In the genomic region with DNA sequence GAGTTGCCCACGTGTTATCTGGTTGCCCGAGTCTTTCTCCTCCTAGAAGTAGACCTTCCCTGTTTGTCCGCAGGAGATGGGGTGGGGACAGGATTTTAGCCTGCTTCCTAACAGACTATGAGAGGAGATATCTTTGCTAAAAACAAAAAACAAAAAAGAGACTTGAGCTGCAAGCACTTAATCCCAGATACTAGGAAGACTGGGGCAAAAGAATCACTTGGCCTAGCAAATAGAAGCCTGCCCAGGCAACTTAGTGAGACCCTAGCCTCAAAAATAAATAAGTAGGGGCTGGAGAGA, we compare ENCODE assay signal across 9 mouse cellular contexts. TPM values are rescaled to one million over a fixed set of nuclear protein-coding genes. Genes with fewer than 3 reads are reported as not detected.
A peak's percentile ranks its signal among the peaks of the same experiment; 100 is the strongest.
DNase-seq lines count a peak whose midpoint lies in the region; ATAC-seq and TF ChIP-seq lines count a peak whose summit lies in the region.
"Had no signal": no experiment of that assay in that cellular context is flagged by ENCODE, and none has a peak within 500 bp of the region (broad histone marks: within the 10 kb centered on the region; RNA-seq: fewer than 3 reads in every experiment).

No protein-coding gene starts in this region.

- no peak overlapping the region for H3K9ac ChIP-seq in kidney, postnatal 0 days (ENCODE audit: low read depth, low read length)
- no peak overlapping the region for H3K9ac ChIP-seq in hindbrain, embryonic 15.5 days
- no peak overlapping the region for H3K9ac ChIP-seq in neural tube, embryonic 12.5 days

- peaks cover 9% of the 10 kb centered on the region for H3K4me1 ChIP-seq in kidney, postnatal 0 days (replicated peaks; ENCODE audit: insufficient read depth, low read length)
- peaks cover 15% of the 10 kb centered on the region for H3K4me1 ChIP-seq in embryonic fibroblast, embryonic 13.5 days (ENCODE audit: control insufficient read depth, insufficient read depth, low read length)
- H3K4me1 ChIP-seq in hindbrain, embryonic 15.5 days (replicated peaks) = peaks cover 31% of the 10 kb centered on the region
- peaks cover 39% of the 10 kb centered on the region for H3K4me1 ChIP-seq in neural tube, embryonic 12.5 days

- H3K4me2 ChIP-seq in kidney, postnatal 0 days (ENCODE audit: low read length) = peak overlapping the region; percentile 53
- H3K4me2 ChIP-seq in hindbrain, embryonic 15.5 days = peak overlapping the region; percentile 47; the same call in 1 of the 2 replicates
- H3K4me2 ChIP-seq in neural tube, embryonic 12.5 days (replicated peaks) = peak overlapping the region; percentile 51

- peak overlapping the region; percentile 78 for H3K27ac ChIP-seq in kidney, postnatal 0 days
- H3K27ac ChIP-seq in embryonic fibroblast, embryonic 13.5 days (ENCODE audit: insufficient read depth, low read length) = peak overlapping the region; percentile 29; the same call in 1 of the 2 replicates
- H3K27ac ChIP-seq in hindbrain, embryonic 15.5 days (replicated peaks) = peak overlapping the region; percentile 65; the same call in 1 of the 2 replicates
- 0 out of 2 replicates have a peak overlapping the region, but pooled peaks have one; percentile 62 for H3K27ac ChIP-seq in neural tube, embryonic 12.5 days

- H3K36me3 ChIP-seq in kidney, postnatal 0 days (ENCODE audit: insufficient read depth, low read length) = no peaks in the 10 kb centered on the region
- H3K36me3 ChIP-seq in hindbrain, embryonic 15.5 days = no peaks in the 10 kb centered on the region
- H3K36me3 ChIP-seq in neural tube, embryonic 12.5 days = no peaks in the 10 kb centered on the region

- no peak overlapping the region; the same call in 1 of the 2 replicates for H3K4me3 ChIP-seq in kidney, postnatal 0 days (replicated peaks; ENCODE audit: low read depth, low read length)
- H3K4me3 ChIP-seq in embryonic fibroblast, embryonic 13.5 days (ENCODE audit: insufficient read depth, low read length) = no peak overlapping the region
- H3K4me3 ChIP-seq in hindbrain, embryonic 15.5 days = no peak overlapping the region
- no peak overlapping the region for H3K4me3 ChIP-seq in neural tube, embryonic 12.5 days

- H3K27me3 ChIP-seq in kidney, postnatal 0 days (ENCODE audit: insufficient read depth, low read length) = no peaks in the 10 kb centered on the region
- H3K27me3 ChIP-seq in hindbrain, embryonic 15.5 days = no peaks in the 10 kb centered on the region
- no peaks in the 10 kb centered on the region; the same call in 1 of the 2 replicates for H3K27me3 ChIP-seq in neural tube, embryonic 12.5 days (replicated peaks)

- no peak for ATAC-seq in kidney, postnatal 0 days (replicated peaks; ENCODE audit: low FRiP score, low read depth)
- no peak for ATAC-seq in hindbrain, embryonic 15.5 days (ENCODE audit: low FRiP score, low read depth)
- ATAC-seq in neural tube, embryonic 12.5 days (ENCODE audit: low FRiP score, low read depth) = no peak
- ATAC-seq: inflammation-experienced regulatory T-cells, adult 6 months had no signal

- WGBS in kidney, postnatal 0 days = 49% methylated on average over 3 of the region's 3 CpGs
- 25% methylated on average over 3 of the region's 3 CpGs for WGBS in hindbrain, embryonic 15.5 days
- 16% methylated on average over 3 of the region's 3 CpGs for WGBS in neural tube, embryonic 12.5 days

- DNase-seq in kidney, postnatal 0 days (ENCODE audit: low spot score) = no peak
- no peak for DNase-seq in kidney, postnatal 36 days
- no peak for DNase-seq in T-cell, adult 2 months (ENCODE audit: low spot score)
- DNase-seq in left cerebral cortex, adult 18-20 months (ENCODE audit: low spot score in 2 of 2) = no peak
- no peak for DNase-seq in thymus, postnatal 4 days

- no peak for TF ChIP-seq CTCF in kidney, postnatal 0 days (IDR thresholded peaks at IDR 0.05; ENCODE audit: low read depth)
- TF ChIP-seq CTCF in embryonic fibroblast, embryonic 13.5 days (IDR thresholded peaks at IDR 0.05; ENCODE audit: borderline replicate concordance, insufficient read depth, low read length) = no peak

- no peak for TF ChIP-seq POLR2A in embryonic fibroblast, embryonic 13.5 days (IDR thresholded peaks at IDR 0.05; ENCODE audit: low read depth, low read length)

- H3K9me3 ChIP-seq in kidney, postnatal 0 days (replicated peaks; ENCODE audit: low read length) = no peaks in the 10 kb centered on the region
- no peaks in the 10 kb centered on the region for H3K9me3 ChIP-seq in hindbrain, embryonic 15.5 days
- H3K9me3 ChIP-seq in neural tube, embryonic 12.5 days = no peaks in the 10 kb centered on the region

RNA-seq across cellular contexts. Expression of a gene that starts 0.7 kb away (rescaled TPM):
- polyA plus RNA-seq in kidney, postnatal 0 days (2015; fragmentation: Nextera tagmentation; extraction: Ambion mirVana) = 8.6 and 8.9 TPM in 2 replicates
- 2.5 and 3.2 TPM in 2 replicates for polyA plus RNA-seq in embryonic fibroblast, embryonic 13.5 days (2011; ENCODE audit: insufficient read length, low read depth, missing spikeins)
- 3.1 and 3.4 TPM in 2 replicates for polyA plus RNA-seq in hindbrain, embryonic 15.5 days (2015; fragmentation: Nextera tagmentation; extraction: Ambion mirVana)
- 5.7 and 7.3 TPM in 2 replicates for polyA plus RNA-seq in neural tube, embryonic 12.5 days (2016; fragmentation: Nextera tagmentation; extraction: Ambion mirVana)
- total RNA-seq in left cerebral cortex, adult 18-20 months (2021) = 1 to 10 TPM; 3.7 to 5.4 TPM
- polyA plus RNA-seq: inflammation-experienced regulatory T-cells, adult 6 months had no signal

RNA-seq across cellular contexts. Expression of a gene that starts 23.8 kb away (rescaled TPM):
- polyA plus RNA-seq in kidney, postnatal 0 days (2015; fragmentation: Nextera tagmentation; extraction: Ambion mirVana) = 25.1 and 29.6 TPM in 2 replicates
- 36.6 and 40.7 TPM in 2 replicates for polyA plus RNA-seq in embryonic fibroblast, embryonic 13.5 days (2011; ENCODE audit: insufficient read length, low read depth, missing spikeins)
- polyA plus RNA-seq in hindbrain, embryonic 15.5 days (2015; fragmentation: Nextera tagmentation; extraction: Ambion mirVana) = 66.6 and 69.9 TPM in 2 replicates
- polyA plus RNA-seq in neural tube, embryonic 12.5 days (2016; fragmentation: Nextera tagmentation; extraction: Ambion mirVana) = 69.0 and 71.0 TPM in 2 replicates
- 10 to 100 TPM; 50.8 to 52.0 TPM for total RNA-seq in left cerebral cortex, adult 18-20 months (2021)

RNA-seq across cellular contexts. Expression of a gene that starts 24.2 kb away (rescaled TPM):
- polyA plus RNA-seq in kidney, postnatal 0 days (2015; fragmentation: Nextera tagmentation; extraction: Ambion mirVana) = 21.8 and 25.9 TPM in 2 replicates
- 54.6 and 75.0 TPM in 2 replicates for polyA plus RNA-seq in embryonic fibroblast, embryonic 13.5 days (2011; ENCODE audit: insufficient read length, low read depth, missing spikeins)
- polyA plus RNA-seq in hindbrain, embryonic 15.5 days (2015; fragmentation: Nextera tagmentation; extraction: Ambion mirVana) = 7.9 and 9.8 TPM in 2 replicates
- polyA plus RNA-seq in neural tube, embryonic 12.5 days (2016; fragmentation: Nextera tagmentation; extraction: Ambion mirVana) = 38.2 and 44.0 TPM in 2 replicates
- total RNA-seq in left cerebral cortex, adult 18-20 months (2021) = 1 to 10 TPM; 9.4 to 9.7 TPM
- polyA plus RNA-seq: inflammation-experienced regulatory T-cells, adult 6 months had no signal
